Mouse (Mus musculus): ENCODE data around the gene Gpr61.

Gene Gpr61

GRCm38 (mm10) chr3:108129804-108130203 is 24.9 kb downstream of the Gpr61 start:
- no peak for DNase-seq (ENCODE audit: low read depth)

DNA sequence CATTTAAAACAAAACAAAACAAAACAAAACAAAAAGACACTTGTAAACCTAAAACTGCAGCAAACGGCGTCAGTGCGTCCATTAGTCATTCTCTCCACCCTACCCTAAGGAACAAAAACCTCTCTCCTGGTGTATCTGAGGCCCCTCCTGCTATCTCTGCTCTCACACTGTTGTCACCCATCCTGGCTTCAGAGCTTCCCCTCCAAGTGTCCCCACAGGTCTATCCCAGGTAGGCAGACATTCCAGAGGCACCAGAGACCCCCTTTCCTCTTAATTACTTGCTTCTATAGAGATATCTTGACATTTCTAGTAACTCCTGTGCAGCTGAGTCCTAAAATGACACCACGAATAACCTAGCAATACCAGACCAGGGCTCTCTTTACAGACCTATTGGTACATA is 25.3 kb downstream of the Gpr61 start:
- DNase-seq (ENCODE audit: low read depth) = no peak

GRCm38 (mm10) chr3:108128520-108128919 is 26.2 kb downstream of the Gpr61 start:
- no peak for DNase-seq (ENCODE audit: low read depth)

GRCm38 (mm10) chr3:108126327-108126726 is 28.4 kb downstream of the Gpr61 start:
- DNase-seq (ENCODE audit: low read depth) = no peak

- DNase-seq (ENCODE audit: low read depth) = no peak
Observed at GRCm38 (mm10) chr3:108124131-108124530, 30.6 kb downstream of the Gpr61 start.

GRCm38 (mm10) chr3:108123242-108123641 is 31.4 kb downstream of the Gpr61 start:
- no peak for DNase-seq (ENCODE audit: low read depth)

DNA sequence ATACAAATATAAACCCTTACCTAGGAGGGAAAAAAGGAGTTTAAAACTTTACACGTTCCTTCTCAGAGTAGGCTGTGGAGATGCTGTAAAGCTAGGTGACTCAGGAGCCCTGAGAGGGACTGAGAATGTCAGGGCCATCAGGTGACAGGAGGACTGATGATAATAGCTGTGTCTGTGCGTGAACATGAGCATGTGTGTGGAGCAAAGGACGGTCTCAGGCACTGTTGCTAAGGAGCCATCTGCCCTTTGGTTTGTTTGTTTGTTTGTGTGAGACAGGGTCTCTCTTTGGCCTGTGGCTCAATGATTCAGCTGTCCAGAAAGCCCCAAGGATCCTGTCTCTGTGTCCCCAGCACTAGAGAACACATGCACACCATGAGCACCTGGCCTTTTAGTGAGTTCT is 33.6 kb downstream of the Gpr61 start:
- no peak for DNase-seq (ENCODE audit: low read depth)

GRCm38 (mm10) chr3:108117465-108117864 is 37.2 kb downstream of the Gpr61 start:
- no peak for DNase-seq (ENCODE audit: low read depth)

- no peak for DNase-seq (ENCODE audit: low read depth)
Observed at GRCm38 (mm10) chr3:108113591-108114289, 40.9 kb downstream of the Gpr61 start.

- no peak for DNase-seq (ENCODE audit: low read depth)
Observed at GRCm38 (mm10) chr3:108112666-108113065, 42.0 kb downstream of the Gpr61 start.

DNA sequence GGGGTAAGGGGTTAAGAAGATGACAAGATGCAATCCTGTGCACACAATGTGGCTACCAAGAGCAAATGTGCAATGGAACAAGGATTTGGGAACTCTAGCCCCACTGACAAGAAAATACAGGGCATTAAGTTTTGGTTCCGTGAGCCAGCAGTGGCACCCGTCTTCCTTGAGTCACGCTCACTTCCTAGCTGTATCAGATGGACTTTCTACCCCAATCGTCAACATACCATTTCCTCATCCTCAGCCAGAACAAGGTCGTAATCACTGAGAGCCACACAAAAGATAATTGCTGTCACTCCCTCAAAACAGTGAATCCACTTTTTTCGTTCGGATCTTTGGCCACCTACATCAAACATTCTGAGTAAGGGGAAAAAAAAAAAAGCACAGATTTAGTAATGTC is 42.4 kb downstream of the Gpr61 start:
- no peak for DNase-seq (ENCODE audit: low read depth)

GRCm38 (mm10) chr3:108111320-108111719 is 43.4 kb downstream of the Gpr61 start:
- DNase-seq (ENCODE audit: low read depth) = no peak

GRCm38 (mm10) chr3:108105281-108105680 is 49.4 kb downstream of the Gpr61 start:
- no peak for DNase-seq (ENCODE audit: low read depth)

DNA sequence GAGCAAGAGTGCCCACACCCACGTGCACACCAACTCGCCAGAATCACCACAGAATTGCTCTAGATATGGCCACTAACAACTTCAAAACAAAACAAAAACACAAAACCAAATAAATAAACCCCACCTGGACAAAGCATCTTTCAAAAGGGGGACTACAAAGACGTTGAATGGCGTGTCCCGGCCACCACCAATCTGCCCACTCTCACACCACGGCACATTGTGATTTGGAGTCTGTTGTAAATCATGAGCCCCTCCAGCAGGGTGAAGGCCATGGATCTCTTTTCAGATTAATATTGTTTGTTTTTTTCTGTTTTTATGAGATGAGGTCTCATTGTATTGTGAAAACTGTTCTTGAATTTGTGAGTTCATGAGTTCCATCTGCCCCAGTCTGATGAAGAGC is 52.6 kb downstream of the Gpr61 start:
- no peak for DNase-seq (ENCODE audit: low read depth)

DNA sequence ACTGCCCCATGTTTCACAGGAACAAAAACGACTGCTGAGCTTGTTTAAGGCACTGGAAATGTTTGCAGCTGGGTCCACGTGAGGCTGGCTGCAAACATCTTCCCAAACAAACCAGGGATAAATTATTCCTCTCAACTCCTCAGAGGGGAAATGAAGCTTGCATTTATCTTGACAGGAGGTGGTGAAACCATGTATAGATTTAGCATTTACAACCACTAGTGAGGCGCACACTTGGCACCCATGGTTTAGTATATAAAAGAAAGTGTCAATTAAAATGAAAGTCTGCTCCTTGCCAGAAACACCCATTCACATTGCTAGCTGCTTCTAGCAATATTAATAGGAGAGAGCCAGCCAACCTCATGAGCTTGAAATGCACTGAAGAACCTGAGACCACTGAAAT is 53.1 kb downstream of the Gpr61 start:
- DNase-seq (ENCODE audit: low read depth) = no peak
